ENCODE assay signal across 8 mouse cellular contexts in the genomic region with DNA sequence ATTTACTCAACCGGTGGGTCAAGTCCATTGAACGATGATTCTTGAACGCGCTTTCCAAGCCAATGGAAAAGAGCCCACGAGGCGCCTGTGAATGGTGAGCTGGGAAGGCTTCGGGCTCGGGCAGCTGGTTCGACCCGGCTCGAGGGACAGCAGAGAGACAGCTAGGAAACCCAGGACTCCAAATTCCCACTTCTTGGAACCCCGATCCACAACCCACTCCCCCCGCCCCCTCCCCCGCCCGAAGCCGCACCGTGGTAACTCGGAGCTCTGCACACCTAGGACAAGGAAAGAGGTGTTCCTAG. TPM values are rescaled to one million over a fixed set of nuclear protein-coding genes. Genes with fewer than 3 reads are reported as not detected.
A peak's percentile ranks its signal among the peaks of the same experiment; 100 is the strongest.
DNase-seq lines count a peak whose midpoint lies in the region; ATAC-seq lines count a peak whose summit lies in the region.
"Had no signal": no experiment of that assay in that cellular context is flagged by ENCODE, and none has a peak within 500 bp of the region (broad histone marks: within the 10 kb centered on the region; RNA-seq: fewer than 3 reads in every experiment).

No protein-coding gene starts in this region.

- no peak overlapping the region for H3K27ac ChIP-seq in lung, embryonic 16.5 days (ENCODE audit: low read length)
- H3K27ac ChIP-seq in forebrain, embryonic 15.5 days (replicated peaks) = no peak overlapping the region
- no peak overlapping the region for H3K27ac ChIP-seq in liver, embryonic 12.5 days
- H3K27ac ChIP-seq in stomach, embryonic 16.5 days (ENCODE audit: low read length) = no peak overlapping the region

- peaks cover 98% of the 10 kb centered on the region for H3K27me3 ChIP-seq in lung, embryonic 16.5 days (ENCODE audit: control insufficient read depth, insufficient read depth, low read depth, low read length)
- H3K27me3 ChIP-seq in forebrain, embryonic 15.5 days = peaks cover 97% of the 10 kb centered on the region
- H3K27me3 ChIP-seq in liver, embryonic 12.5 days (replicated peaks) = peaks cover 99% of the 10 kb centered on the region
- H3K27me3 ChIP-seq in stomach, embryonic 16.5 days (ENCODE audit: control insufficient read depth, insufficient read depth, low read length) = peaks cover 95% of the 10 kb centered on the region

- no peak for DNase-seq in lung, postnatal 25 days (ENCODE audit: low spot score)
- no peak for DNase-seq in layer of hippocampus, adult 9-10 months (ENCODE audit: low spot score)
- no peak for DNase-seq in frontal cortex, postnatal 25 days (ENCODE audit: low spot score in 2 of 2)
- DNase-seq: cerebellum, postnatal 36 days had no signal

- peak overlapping the region; percentile 58 for H3K4me2 ChIP-seq in lung, embryonic 16.5 days (ENCODE audit: low read depth, low read length)
- H3K4me2 ChIP-seq in forebrain, embryonic 15.5 days (replicated peaks) = peak overlapping the region; percentile 53
- peak overlapping the region; percentile 53 for H3K4me2 ChIP-seq in liver, embryonic 12.5 days
- peak overlapping the region; percentile 55 for H3K4me2 ChIP-seq in stomach, embryonic 16.5 days (ENCODE audit: low read depth, low read length)

- ATAC-seq in lung, embryonic 16.5 days (ENCODE audit: low read depth) = no peak
- no peak for ATAC-seq in forebrain, embryonic 15.5 days (replicated peaks)
- no peak for ATAC-seq in liver, embryonic 12.5 days
- ATAC-seq in stomach, embryonic 16.5 days (ENCODE audit: insufficient read depth, low FRiP score) = no peak

- H3K4me1 ChIP-seq in lung, embryonic 16.5 days (replicated peaks; ENCODE audit: control insufficient read depth, insufficient read depth, low read length) = peaks cover 18% of the 10 kb centered on the region; the same call in 1 of the 2 replicates
- peaks cover 40% of the 10 kb centered on the region for H3K4me1 ChIP-seq in forebrain, embryonic 15.5 days
- H3K4me1 ChIP-seq in liver, embryonic 12.5 days = peaks cover 38% of the 10 kb centered on the region
- peaks cover 15% of the 10 kb centered on the region for H3K4me1 ChIP-seq in stomach, embryonic 16.5 days (ENCODE audit: control insufficient read depth, insufficient read depth, low read length)

- under 1% methylated on average over 18 of the region's 18 CpGs for WGBS in lung, embryonic 16.5 days
- under 1% methylated on average over 18 of the region's 18 CpGs for WGBS in forebrain, embryonic 15.5 days
- 5% methylated on average over 18 of the region's 18 CpGs for WGBS in liver, embryonic 12.5 days (ENCODE audit: insufficient replicate concordance)
- under 1% methylated on average over 18 of the region's 18 CpGs for WGBS in stomach, embryonic 16.5 days

- H3K9me3 ChIP-seq in lung, embryonic 16.5 days (ENCODE audit: control insufficient read depth, low read length) = no peaks in the 10 kb centered on the region
- no peaks in the 10 kb centered on the region for H3K9me3 ChIP-seq in forebrain, embryonic 15.5 days
- no peaks in the 10 kb centered on the region for H3K9me3 ChIP-seq in liver, embryonic 12.5 days (replicated peaks)
- H3K9me3 ChIP-seq in stomach, embryonic 16.5 days (replicated peaks; ENCODE audit: control insufficient read depth, low read length) = no peaks in the 10 kb centered on the region

- H3K9ac ChIP-seq in lung, embryonic 16.5 days (ENCODE audit: low read length) = no peak overlapping the region
- H3K9ac ChIP-seq in forebrain, embryonic 15.5 days (replicated peaks) = no peak overlapping the region
- H3K9ac ChIP-seq in liver, embryonic 12.5 days = no peak overlapping the region
- H3K9ac ChIP-seq in stomach, embryonic 16.5 days (ENCODE audit: low read length) = no peak overlapping the region

- H3K36me3 ChIP-seq in lung, embryonic 16.5 days (ENCODE audit: control insufficient read depth, insufficient read depth, low read length) = no peaks in the 10 kb centered on the region
- H3K36me3 ChIP-seq in forebrain, embryonic 15.5 days = no peaks in the 10 kb centered on the region
- no peaks in the 10 kb centered on the region for H3K36me3 ChIP-seq in liver, embryonic 12.5 days
- H3K36me3 ChIP-seq in stomach, embryonic 16.5 days (ENCODE audit: control insufficient read depth, insufficient read depth, low read length) = no peaks in the 10 kb centered on the region

- H3K4me3 ChIP-seq in lung, embryonic 16.5 days (ENCODE audit: low read length) = peak overlapping the region; percentile 39
- H3K4me3 ChIP-seq in forebrain, embryonic 15.5 days = peak overlapping the region; percentile 36
- peak overlapping the region; percentile 33 for H3K4me3 ChIP-seq in liver, embryonic 12.5 days
- peak overlapping the region; percentile 42 for H3K4me3 ChIP-seq in stomach, embryonic 16.5 days (replicated peaks; ENCODE audit: low read length)

RNA-seq across cellular contexts. Expression of a gene that starts 0.3 kb away (rescaled TPM):
- 0.23 and 0.35 TPM in 2 replicates for polyA plus RNA-seq in lung, embryonic 16.5 days (2015; fragmentation: Nextera tagmentation; extraction: Ambion mirVana)
- polyA plus RNA-seq in forebrain, embryonic 15.5 days (2015; fragmentation: Nextera tagmentation; extraction: Ambion mirVana) = not detected in 2 replicates
- polyA plus RNA-seq in liver, embryonic 12.5 days (2016; fragmentation: Nextera tagmentation; extraction: Ambion mirVana) = 0.14 TPM in 1 of 2 replicates, not detected in the other
- polyA plus RNA-seq in stomach, embryonic 16.5 days (2015; fragmentation: Nextera tagmentation; extraction: Ambion mirVana) = 5.7 and 6.0 TPM in 2 replicates

RNA-seq across cellular contexts. Expression of a gene that starts 11.9 kb away (rescaled TPM):
- polyA plus RNA-seq in lung, embryonic 16.5 days (2015; fragmentation: Nextera tagmentation; extraction: Ambion mirVana) = not detected in 2 replicates
- not detected in 2 replicates for polyA plus RNA-seq in forebrain, embryonic 15.5 days (2015; fragmentation: Nextera tagmentation; extraction: Ambion mirVana)
- not detected in 2 replicates for polyA plus RNA-seq in liver, embryonic 12.5 days (2016; fragmentation: Nextera tagmentation; extraction: Ambion mirVana)
- polyA plus RNA-seq in stomach, embryonic 16.5 days (2015; fragmentation: Nextera tagmentation; extraction: Ambion mirVana) = not detected in 2 replicates
